Mouse (Mus musculus) adrenal gland, adult (tissue): Measurements from ENCODE around the gene Rnaseh2c.

ENCODE experiments used
- DNase-seq, 2 experiments: peaks; one replicate each; pipeline ENCODE4 v3.0.0; 2022 to 2023; ENCODE audit warnings: low spot score in 1 of 2; ENCODE audit not compliant: inconsistent age in 2 of 2

Rnaseh2c gene

GRCm38 (mm10) chr19:5572331-5573125 is 29.1 kb upstream of the Rnaseh2c start:
- DNase-seq, result peak; percentile 38 to 85

- DNase-seq, result no peak
These were observed 26.3 kb upstream of the Rnaseh2c start for GRCm38 (mm10) chr19:5575336-5575735.

GRCm38 (mm10) chr19:5579971-5580370 is 21.7 kb upstream of the Rnaseh2c start:
- DNase-seq, result no peak

- DNase-seq, result no peak
These were observed 20.9 kb upstream of the Rnaseh2c start for GRCm38 (mm10) chr19:5580776-5581175.

- DNase-seq, result peak; percentile 25 to 74
These were observed 19.7 kb upstream of the Rnaseh2c start for GRCm38 (mm10) chr19:5581995-5582394.

GRCm38 (mm10) chr19:5589159-5589558 is 12.5 kb upstream of the Rnaseh2c start:
- no peak for DNase-seq

GRCm38 (mm10) chr19:5591888-5592287 is 9.8 kb upstream of the Rnaseh2c start:
- DNase-seq, result no peak

GRCm38 (mm10) chr19:5599224-5599623 is 2.4 kb upstream of the Rnaseh2c start:
- no peak for DNase-seq

- no peak for DNase-seq
These were observed 2.0 kb downstream of the Rnaseh2c start for GRCm38 (mm10) chr19:5603664-5604063.

- no peak for DNase-seq
These were observed 3.5 kb downstream of the Rnaseh2c start for GRCm38 (mm10) chr19:5605126-5605525.

GRCm38 (mm10) chr19:5606196-5606595 is 4.5 kb downstream of the Rnaseh2c start:
- no peak for DNase-seq

- DNase-seq, result peak; percentile 22 to 44
These were observed 6.2 kb downstream of the Rnaseh2c start for GRCm38 (mm10) chr19:5607705-5608410.

GRCm38 (mm10) chr19:5608707-5609106 is 7.0 kb downstream of the Rnaseh2c start:
- DNase-seq, result peak in 1 of 2 experiments; percentile 27

GRCm38 (mm10) chr19:5609171-5609546 is 7.5 kb downstream of the Rnaseh2c start:
- no peak for DNase-seq

- peak; percentile 95 to 100 for DNase-seq
These were observed 8.1 kb downstream of the Rnaseh2c start, which contains the start of gene Kat5 for GRCm38 (mm10) chr19:5609547-5610404. TSS of gene Kat5 (minus strand) at chr19:5610237.

- no peak for DNase-seq
These were observed 10.3 kb downstream of the Rnaseh2c start for GRCm38 (mm10) chr19:5611973-5612372.

- no peak for DNase-seq
These were observed 11.2 kb downstream of the Rnaseh2c start for GRCm38 (mm10) chr19:5612762-5613411.

- no peak for DNase-seq
These were observed 13.3 kb downstream of the Rnaseh2c start for GRCm38 (mm10) chr19:5614953-5615352.

GRCm38 (mm10) chr19:5620007-5620406 is 18.3 kb downstream of the Rnaseh2c start:
- no peak for DNase-seq

- DNase-seq, result no peak
These were observed 20.2 kb downstream of the Rnaseh2c start for GRCm38 (mm10) chr19:5621884-5622283.

- no peak for DNase-seq
These were observed 23.6 kb downstream of the Rnaseh2c start for GRCm38 (mm10) chr19:5625311-5625710.
